Mouse (Mus musculus) stomach, postnatal 0 days (tissue): ENCODE measurements around the gene Tmem94. TPM values are rescaled to one million over a fixed set of nuclear protein-coding genes. Genes with fewer than 3 reads are reported as not detected.
A peak's percentile ranks its signal among the peaks of the same experiment; 100 is the strongest.

Experiments
- ATAC-seq: fragments of 200-750 bp; cut with Nextera tagmentation; 2 replicates; pipeline ENCODE4 v1.8.0; 2017; ENCODE audit not compliant: low FRiP score, low TSS enrichment
- DNase-seq: peaks from one replicate; pipeline ENCODE4 v3.0.0-alpha.2; 2016; ENCODE audit warnings: low spot score
- H3K27ac ChIP-seq: fragments of 300-500 bp; sonication (generic); replicated peaks from 2 replicates; pipeline ENCODE4 v1.5.1; 2014; ENCODE audit warnings: mild to moderate bottlenecking, control low read depth
- H3K27me3 ChIP-seq: fragments of 300-500 bp; sonication (generic); 2 replicates; pipeline ENCODE4 v1.6.1; 2014; ENCODE audit warnings: low read length; ENCODE audit not compliant: control insufficient read depth, insufficient read depth
- H3K36me3 ChIP-seq: fragments of 300-500 bp; sonication (generic); 2 replicates; pipeline ENCODE4 v1.6.1; 2014; ENCODE audit warnings: low read length, mixed read lengths; ENCODE audit not compliant: control insufficient read depth, insufficient read depth
- H3K4me1 ChIP-seq: fragments of 300-500 bp; sonication (generic); replicated peaks from 2 replicates; pipeline ENCODE4 v1.6.1; 2014; ENCODE audit warnings: antibody characterized with exemption; ENCODE audit not compliant: control insufficient read depth, insufficient read depth
- H3K4me2 ChIP-seq: fragments of 300-500 bp; sonication (generic); replicated peaks from 2 replicates; pipeline ENCODE4 v1.6.1; 2014; ENCODE audit warnings: low read depth, mild to moderate bottlenecking, control low read depth, moderate library complexity
- H3K4me3 ChIP-seq: fragments of 300-500 bp; sonication (generic); 2 replicates; pipeline ENCODE4 v1.5.1; 2014; ENCODE audit warnings: low read depth, low read length, control low read depth
- H3K9ac ChIP-seq: fragments of 300-500 bp; sonication (generic); 2 replicates; pipeline ENCODE4 v1.6.1; 2014; ENCODE audit warnings: mild to moderate bottlenecking, low read length, control low read depth, mixed read lengths
- H3K9me3 ChIP-seq: fragments of 300-500 bp; sonication (generic); 2 replicates; pipeline ENCODE4 v1.6.1; 2016; ENCODE audit warnings: low read length; ENCODE audit not compliant: control insufficient read depth
- CTCF ChIP-seq: IDR thresholded peaks from 2 replicates; pipeline ENCODE4 v1.5.1; 2016; ENCODE audit warnings: antibody characterized with exemption, low read depth, mild to moderate bottlenecking, moderate library complexity
- EP300 ChIP-seq: optimal IDR thresholded peaks from 2 replicates; pipeline ENCODE3; 2016; ENCODE audit warnings: antibody characterized with exemption
- WGBS: fragments of 180-500 bp; shearing (Covaris S2); extraction: QIAGEN DNeasy Blood & Tissue Kit; methylation state at CpG from one replicate; pipeline ENCODE4 v1.1.7; 2014; 5-methylcytosine and 5-hydroxymethylcytosine counted together
- polyA plus RNA-seq: library from polyadenylated mRNA; unstranded; fragments of >200 nt; fragmentation: Nextera tagmentation; extraction: Ambion mirVana; gene quantifications from 2 replicates; pipeline ENCODE4 v1.2.1, GENCODE M21; 2015

Tmem94 gene
- polyA plus RNA-seq, 1 experiment from 2014 or later: 8.2 TPM

- Histone ChIP-seq H3K4me3 (no peak overlapping the region), H3K4me2 (no peak overlapping the region), H3K9me3 (no peaks in the 10 kb centered on the region), H3K4me1 (0 out of 2 replicates have a peak, but pooled peaks cover 5% of the 10 kb centered on the region), H3K9ac (no peak overlapping the region), H3K27ac (no peak overlapping the region), H3K36me3 (peaks cover 7% of the 10 kb centered on the region), H3K27me3 (no peaks in the 10 kb centered on the region)
- WGBS: 88% methylated on average over 16 of the region's 16 CpGs
- TF ChIP-seq EP300: no peak
- TF ChIP-seq CTCF: no peak
- DNase-seq (no peak), ATAC-seq (no peak)
These were observed 54.8 kb downstream of the Tmem94 start for GRCm38 (mm10) chr11:115819915-115820623.

GRCm38 (mm10) chr11:115821001-115821400, 55.8 kb downstream of the Tmem94 start:
- TF ChIP-seq CTCF (no peak), EP300 (no peak)
- Histone ChIP-seq H3K9ac (no peak overlapping the region), H3K27me3 (no peaks in the 10 kb centered on the region), H3K4me3 (no peak overlapping the region), H3K9me3 (no peaks in the 10 kb centered on the region), H3K4me1 (0 out of 2 replicates have a peak, but pooled peaks cover 5% of the 10 kb centered on the region), H3K4me2 (no peak overlapping the region), H3K36me3 (peaks cover 7% of the 10 kb centered on the region), H3K27ac (no peak overlapping the region)
- no peak for DNase-seq
- ATAC-seq: no peak
- 67% methylated on average over 4 of the region's 4 CpGs for WGBS

- peak; percentile 98 for DNase-seq
- Histone ChIP-seq H3K27ac (peak within 1 kb of the TSS; percentile 92), H3K4me2 (peak within 1 kb of the TSS; percentile 81), H3K4me3 (peak within 1 kb of the TSS; percentile 77), H3K9ac (peak within 1 kb of the TSS; percentile 85), H3K9me3 (no peaks in the 10 kb centered on the region), H3K27me3 (no peaks in the 10 kb centered on the region), H3K4me1 (peaks cover 5% of the 10 kb centered on the region; the same call in 1 of the 2 replicates), H3K36me3 (peaks cover 7% of the 10 kb centered on the region; the same call in 1 of the 2 replicates)
- no peak for TF ChIP-seq EP300
- peak; percentile 18; the same call in 1 of the 2 replicates for TF ChIP-seq CTCF
- ATAC-seq: peak; percentile 97
- under 1% methylated on average over 85 of the region's 87 CpGs for WGBS
These were observed 58.8 kb downstream of the Tmem94 start, which contains the start of gene Llgl2 for GRCm38 (mm10) chr11:115823774-115824740. Gene Llgl2 (plus strand): TSS chr11:115824049.

GRCm38 (mm10) chr11:115824813-115825212, 59.6 kb downstream of the Tmem94 start:
- Histone ChIP-seq H3K36me3 (peaks cover 7% of the 10 kb centered on the region; the same call in 1 of the 2 replicates), H3K4me3 (peak overlapping the region; percentile 77), H3K4me1 (peaks cover 5% of the 10 kb centered on the region; the same call in 1 of the 2 replicates), H3K9me3 (no peaks in the 10 kb centered on the region), H3K4me2 (peak overlapping the region; percentile 81), H3K27ac (peak overlapping the region; percentile 92), H3K9ac (peak overlapping the region; percentile 85), H3K27me3 (no peaks in the 10 kb centered on the region)
- TF ChIP-seq CTCF (no peak), EP300 (no peak)
- DNase-seq: peak; percentile 65
- WGBS: 16% methylated on average over 11 of the region's 11 CpGs
- peak; percentile 27 for ATAC-seq

- Histone ChIP-seq H3K9me3 (no peaks in the 10 kb centered on the region), H3K4me3 (no peak overlapping the region), H3K27ac (no peak overlapping the region; the same call in 1 of the 2 replicates), H3K27me3 (no peaks in the 10 kb centered on the region), H3K9ac (no peak overlapping the region), H3K4me2 (peak overlapping the region; percentile 81; the same call in 1 of the 2 replicates), H3K36me3 (no peaks in the 10 kb centered on the region), H3K4me1 (peaks cover 10% of the 10 kb centered on the region)
- 63% methylated on average over 5 of the region's 5 CpGs for WGBS
- no peak for DNase-seq
- TF ChIP-seq EP300: no peak
- no peak for TF ChIP-seq CTCF
- ATAC-seq: no peak
These were observed 61.3 kb downstream of the Tmem94 start for GRCm38 (mm10) chr11:115826487-115826886.
